Mouse (Mus musculus) stomach, embryonic 15.5 days (tissue): ENCODE measurements around the gene Zeb2. TPM values are rescaled to one million over a fixed set of nuclear protein-coding genes. Genes with fewer than 3 reads are reported as not detected.
"Not testable (repeated sequence)": the region's sequence is repeated elsewhere in the genome, so short reads cannot be mapped to it uniquely, and the experiment has no call there.

Source experiments
- ATAC-seq: fragments of 200-750 bp; cut with Nextera tagmentation; 2 replicates; pipeline ENCODE4 v1.8.0; 2017; ENCODE audit warnings: low read depth, moderate number of reproducible peaks, moderate TSS enrichment; ENCODE audit not compliant: insufficient read depth, low FRiP score
- H3K27ac ChIP-seq: fragments of 300-500 bp; sonication (generic); 2 replicates; pipeline ENCODE4 v1.5.1; 2015; ENCODE audit warnings: mild to moderate bottlenecking, inconsistent platforms
- H3K27me3 ChIP-seq: fragments of 300-500 bp; sonication (generic); replicated peaks from 2 replicates; pipeline ENCODE4 v1.6.1; 2015; ENCODE audit warnings: inconsistent platforms
- H3K36me3 ChIP-seq: fragments of 300-500 bp; sonication (generic); 2 replicates; pipeline ENCODE4 v1.6.1; 2015; ENCODE audit warnings: inconsistent platforms
- H3K4me1 ChIP-seq: fragments of 300-500 bp; sonication (generic); 2 replicates; pipeline ENCODE4 v1.6.1; 2015; ENCODE audit warnings: inconsistent platforms
- H3K4me2 ChIP-seq: fragments of 300-500 bp; sonication (generic); 2 replicates; pipeline ENCODE4 v1.6.1; 2015; ENCODE audit warnings: mild to moderate bottlenecking, inconsistent platforms
- H3K4me3 ChIP-seq: fragments of 300-500 bp; sonication (generic); replicated peaks from 2 replicates; pipeline ENCODE4 v1.5.1; 2015; ENCODE audit warnings: inconsistent platforms
- H3K9ac ChIP-seq: fragments of 300-500 bp; sonication (generic); 2 replicates; pipeline ENCODE4 v1.6.1; 2015; ENCODE audit warnings: inconsistent platforms
- H3K9me3 ChIP-seq: fragments of 300-500 bp; sonication (generic); 2 replicates; pipeline ENCODE4 v1.6.1; 2016; ENCODE audit warnings: inconsistent platforms
- WGBS: fragments of 180-500 bp; shearing (Covaris S2); methylation state at CpG from one replicate; pipeline ENCODE4 v1.1.7; 2015; 5-methylcytosine and 5-hydroxymethylcytosine counted together
- polyA plus RNA-seq: library from polyadenylated mRNA; unstranded; fragments of >200 nt; fragmentation: Nextera tagmentation; extraction: Ambion mirVana; gene quantifications from 2 replicates; pipeline ENCODE4 v1.2.1, GENCODE M21; 2015

Gene Zeb2
- polyA plus RNA-seq, 1 experiment from 2014 or later = 46.5 TPM

GRCm38 (mm10) chr2:45111571-45111970, 5.6 kb downstream of the Zeb2 start:
- H3K9me3 ChIP-seq, H3K27me3 ChIP-seq, H3K4me1 ChIP-seq, H3K36me3 ChIP-seq, ATAC-seq: not testable (repeated sequence)
- H3K4me3 ChIP-seq = peak overlapping the region; percentile 66
- peak overlapping the region; percentile 90 for H3K27ac ChIP-seq
- peak overlapping the region; percentile 74; the same call in 1 of the 2 replicates for H3K9ac ChIP-seq
- peak overlapping the region; percentile 78 for H3K4me2 ChIP-seq
- WGBS = 8% methylated on average over 3 of the region's 3 CpGs

- 1% methylated on average over 20 of the region's 20 CpGs for WGBS
- ATAC-seq = no peak
- H3K4me1 ChIP-seq = no peaks in the 10 kb centered on the region
- H3K36me3 ChIP-seq = no peaks in the 10 kb centered on the region
- no peaks in the 10 kb centered on the region for H3K9me3 ChIP-seq
- 0 out of 2 replicates have a peak, but pooled peaks cover 7% of the 10 kb centered on the region for H3K27me3 ChIP-seq
- H3K4me3 ChIP-seq = peak overlapping the region; percentile 66
- H3K4me2 ChIP-seq = peak overlapping the region; percentile 78
- H3K9ac ChIP-seq = peak overlapping the region; percentile 74
- peak overlapping the region; percentile 89 for H3K27ac ChIP-seq
Measured at GRCm38 (mm10) chr2:45110757-45111411, 6.3 kb downstream of the Zeb2 start.

GRCm38 (mm10) chr2:45109951-45110756, 7.0 kb downstream of the Zeb2 start:
- H3K9ac ChIP-seq = peak overlapping the region; percentile 74
- ATAC-seq = peak; percentile 57
- peak overlapping the region; percentile 78 for H3K4me2 ChIP-seq
- H3K27ac ChIP-seq = peak overlapping the region; percentile 89
- no peaks in the 10 kb centered on the region for H3K4me1 ChIP-seq
- under 1% methylated on average over 54 of the region's 54 CpGs for WGBS
- no peaks in the 10 kb centered on the region for H3K9me3 ChIP-seq
- H3K4me3 ChIP-seq = peak overlapping the region; percentile 66
- H3K36me3 ChIP-seq = no peaks in the 10 kb centered on the region
- 0 out of 2 replicates have a peak, but pooled peaks cover 7% of the 10 kb centered on the region for H3K27me3 ChIP-seq

GRCm38 (mm10) chr2:45109161-45109950, 7.8 kb downstream of the Zeb2 start:
- Histone ChIP-seq H3K9ac (peak overlapping the region; percentile 74), H3K9me3 (no peaks in the 10 kb centered on the region), H3K36me3 (no peaks in the 10 kb centered on the region), H3K27ac (peak overlapping the region; percentile 89), H3K27me3 (0 out of 2 replicates have a peak, but pooled peaks cover 7% of the 10 kb centered on the region), H3K4me2 (peak overlapping the region; percentile 78), H3K4me3 (peak overlapping the region; percentile 66), H3K4me1 (no peaks in the 10 kb centered on the region)
- peak; percentile 8; the same call in 1 of the 2 replicates for ATAC-seq
- under 1% methylated on average over 56 of the region's 74 CpGs for WGBS

GRCm38 (mm10) chr2:45108521-45109091, 8.6 kb downstream of the Zeb2 start:
- H3K36me3 ChIP-seq = no peaks in the 10 kb centered on the region
- no peaks in the 10 kb centered on the region for H3K4me1 ChIP-seq
- H3K4me2 ChIP-seq = peak overlapping the region; percentile 78
- H3K9ac ChIP-seq = peak overlapping the region; percentile 74
- 0% methylated on average over 23 of the region's 25 CpGs for WGBS
- 0 out of 2 replicates have a peak, but pooled peaks have one; percentile 36 for ATAC-seq
- H3K27me3 ChIP-seq = 0 out of 2 replicates have a peak, but pooled peaks cover 4% of the 10 kb centered on the region
- H3K4me3 ChIP-seq = peak overlapping the region; percentile 66
- peak overlapping the region; percentile 89 for H3K27ac ChIP-seq
- H3K9me3 ChIP-seq = no peaks in the 10 kb centered on the region

- ATAC-seq = no peak
- 38% methylated on average over 2 of the region's 2 CpGs for whole genome bisulfite sequencing
Measured at GRCm38 (mm10) chr2:45107555-45107954, 9.6 kb downstream of the Zeb2 start.

GRCm38 (mm10) chr2:45105922-45106851, 11.0 kb downstream of the Zeb2 start:
- no peaks in the 10 kb centered on the region for H3K9me3 ChIP-seq
- peak overlapping the region; percentile 66 for H3K27ac ChIP-seq
- H3K36me3 ChIP-seq = no peaks in the 10 kb centered on the region
- H3K9ac ChIP-seq = 0 out of 2 replicates have a peak overlapping the region, but pooled peaks have one; percentile 12
- H3K27me3 ChIP-seq = 0 out of 2 replicates have a peak, but pooled peaks cover 4% of the 10 kb centered on the region
- 50% methylated on average over 7 of the region's 7 CpGs for WGBS
- peak overlapping the region; percentile 22 for H3K4me3 ChIP-seq
- no peak for ATAC-seq
- H3K4me2 ChIP-seq = peak overlapping the region; percentile 78
- peaks cover 9% of the 10 kb centered on the region for H3K4me1 ChIP-seq

More at GRCm38 (mm10) chr2:45107555-45107954, 9.6 kb downstream of the Zeb2 start:
- Histone ChIP-seq H3K4me2 (peak overlapping the region; percentile 78), H3K9ac (peak overlapping the region; percentile 22; the same call in 1 of the 2 replicates), H3K4me1 (peaks cover 4% of the 10 kb centered on the region; the same call in 1 of the 2 replicates), H3K36me3 (no peaks in the 10 kb centered on the region), H3K4me3 (peak overlapping the region; percentile 66), H3K9me3 (no peaks in the 10 kb centered on the region), H3K27me3 (0 out of 2 replicates have a peak, but pooled peaks cover 4% of the 10 kb centered on the region), H3K27ac (peak overlapping the region; percentile 89)

GRCm38 (mm10) chr2:45105281-45105721, 11.9 kb downstream of the Zeb2 start:
- Histone ChIP-seq H3K4me1 (peaks cover 9% of the 10 kb centered on the region), H3K4me3 (0 out of 2 replicates have a peak overlapping the region, but pooled peaks have one; percentile 22), H3K9me3 (no peaks in the 10 kb centered on the region), H3K4me2 (peak overlapping the region; percentile 78), H3K9ac (peak overlapping the region; percentile 23; the same call in 1 of the 2 replicates), H3K27ac (peak overlapping the region; percentile 66), H3K36me3 (no peaks in the 10 kb centered on the region), H3K27me3 (0 out of 2 replicates have a peak, but pooled peaks cover 4% of the 10 kb centered on the region)
- 50% methylated on average over 6 of the region's 6 CpGs for WGBS
- ATAC-seq = no peak

GRCm38 (mm10) chr2:45104511-45105055, 12.6 kb downstream of the Zeb2 start:
- Histone ChIP-seq H3K27me3 (0 out of 2 replicates have a peak, but pooled peaks cover 4% of the 10 kb centered on the region), H3K27ac (peak overlapping the region; percentile 66; the same call in 1 of the 2 replicates), H3K36me3 (no peaks in the 10 kb centered on the region), H3K9ac (no peak overlapping the region), H3K9me3 (no peaks in the 10 kb centered on the region), H3K4me1 (peaks cover 9% of the 10 kb centered on the region), H3K4me2 (peak overlapping the region; percentile 78), H3K4me3 (0 out of 2 replicates have a peak overlapping the region, but pooled peaks have one; percentile 22)
- ATAC-seq = no peak
- 36% methylated on average over 7 of the region's 7 CpGs for WGBS

GRCm38 (mm10) chr2:45104066-45104465, 13.1 kb downstream of the Zeb2 start:
- no peak for ATAC-seq
- H3K9ac ChIP-seq = no peak overlapping the region
- peak overlapping the region; percentile 2; the same call in 1 of the 2 replicates for H3K27ac ChIP-seq
- peak overlapping the region; percentile 78; the same call in 1 of the 2 replicates for H3K4me2 ChIP-seq
- no peaks in the 10 kb centered on the region for H3K9me3 ChIP-seq
- H3K4me1 ChIP-seq = peaks cover 9% of the 10 kb centered on the region
- no peaks in the 10 kb centered on the region for H3K27me3 ChIP-seq
- 0 out of 2 replicates have a peak overlapping the region, but pooled peaks have one; percentile 22 for H3K4me3 ChIP-seq
- WGBS = 39% methylated on average over 4 of the region's 4 CpGs
- H3K36me3 ChIP-seq = no peaks in the 10 kb centered on the region
